Mouse (Mus musculus): ENCODE data around the gene Etnk1. TPM values are rescaled to one million over a fixed set of nuclear protein-coding genes. Genes with fewer than 3 reads are reported as not detected.
"Not testable (repeated sequence)": the region's sequence is repeated elsewhere in the genome, so short reads cannot be mapped to it uniquely, and the experiment has no call there.

Etnk1 gene
- total RNA-seq, 1 experiment from 2014 or later, result 61.3 TPM

DNA sequence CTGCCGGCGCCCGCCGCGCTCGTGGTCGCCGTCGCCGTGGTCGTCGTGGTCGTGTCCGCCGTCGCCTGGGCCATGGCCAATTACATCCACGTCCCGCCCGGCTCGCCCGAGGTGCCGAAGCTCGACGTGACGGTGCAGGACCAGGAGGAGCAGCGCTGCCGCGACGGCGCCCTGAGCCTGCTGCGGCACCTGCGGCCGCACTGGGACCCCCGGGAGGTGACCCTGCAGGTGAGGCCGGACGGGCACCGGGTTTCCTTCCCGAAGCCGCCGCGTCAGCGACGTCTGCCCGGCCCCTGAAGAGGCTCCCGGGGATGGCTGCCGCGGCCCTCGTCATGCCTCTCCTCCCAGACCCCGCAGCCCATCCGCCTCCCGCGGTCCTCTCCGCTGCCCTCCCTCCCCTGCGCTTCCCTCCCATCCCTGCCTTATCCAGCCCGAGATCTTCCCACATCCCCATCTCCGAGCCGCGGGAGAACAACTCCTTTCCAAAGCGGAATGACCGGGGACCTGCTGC is 443 bp downstream of the Etnk1 start:
- ATAC-seq (replicated peaks; ENCODE audit: insufficient number of reproducible peaks, low FRiP score, low TSS enrichment, poor library complexity, severe bottlenecking), result no peak

- no peak for ATAC-seq (replicated peaks; ENCODE audit: insufficient number of reproducible peaks, low FRiP score, low TSS enrichment, poor library complexity, severe bottlenecking)
Observed at GRCm38 (mm10) chr6:143167981-143168674, 1.1 kb downstream of the Etnk1 start.

GRCm38 (mm10) chr6:143169385-143169784 is 2.4 kb downstream of the Etnk1 start:
- no peak for ATAC-seq (replicated peaks; ENCODE audit: insufficient number of reproducible peaks, low FRiP score, low TSS enrichment, poor library complexity, severe bottlenecking)

- no peak for ATAC-seq (replicated peaks; ENCODE audit: insufficient number of reproducible peaks, low FRiP score, low TSS enrichment, poor library complexity, severe bottlenecking)
Observed at GRCm38 (mm10) chr6:143170166-143170960, 3.3 kb downstream of the Etnk1 start.

DNA sequence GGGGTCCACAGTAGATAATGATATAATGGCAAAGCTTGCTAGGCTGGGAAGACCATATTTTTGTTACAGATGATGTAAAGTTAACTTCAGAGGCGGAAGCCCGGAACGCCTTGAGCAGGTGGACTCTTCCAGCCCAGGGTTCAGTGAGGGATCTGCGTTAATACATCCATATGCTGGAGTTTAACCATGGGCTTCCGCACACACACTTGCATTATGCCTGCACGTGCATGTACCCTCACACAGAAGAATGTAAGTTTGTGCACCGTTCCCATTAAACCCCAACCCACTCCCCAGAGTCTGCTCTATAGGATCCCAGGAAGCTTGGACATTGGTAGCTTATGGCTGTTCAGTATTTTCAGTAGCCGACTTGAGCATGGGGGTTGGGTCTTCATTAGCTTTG is 4.0 kb downstream of the Etnk1 start:
- ATAC-seq (replicated peaks; ENCODE audit: insufficient number of reproducible peaks, low FRiP score, low TSS enrichment, poor library complexity, severe bottlenecking), result no peak

DNA sequence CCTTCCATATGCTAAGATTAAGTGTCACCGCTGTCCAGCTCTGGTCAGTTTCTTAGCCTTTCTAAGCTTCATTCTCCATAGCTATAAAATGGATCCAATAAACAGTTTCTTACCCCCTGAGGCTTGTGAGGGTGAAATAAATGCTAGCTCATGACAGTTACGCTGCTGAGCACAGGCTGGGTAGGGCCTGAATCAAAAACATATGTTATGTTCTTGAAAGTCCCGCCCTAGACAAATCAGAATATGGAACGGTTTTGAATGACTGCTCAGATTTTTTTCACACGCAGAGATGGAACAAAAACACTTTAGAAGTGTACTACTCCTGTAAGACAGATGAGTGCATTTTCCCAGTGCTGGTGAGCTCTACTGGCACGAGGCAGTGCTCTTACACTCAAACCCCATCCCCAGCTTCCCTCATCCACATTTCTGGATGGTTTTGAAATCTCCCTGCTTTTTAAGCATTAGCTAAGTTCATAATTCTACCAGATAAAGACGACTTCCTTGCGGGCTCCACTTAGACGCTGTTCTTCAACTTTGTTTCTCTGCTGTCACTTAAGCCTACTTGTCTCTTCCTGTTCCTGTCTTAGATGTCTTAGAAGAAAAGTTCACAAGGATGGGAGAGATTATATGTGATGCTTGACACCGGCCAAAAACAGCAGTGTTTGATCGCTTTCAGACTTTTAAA is 4.9 kb downstream of the Etnk1 start:
- ATAC-seq (replicated peaks; ENCODE audit: insufficient number of reproducible peaks, low FRiP score, low TSS enrichment, poor library complexity, severe bottlenecking), result no peak

- ATAC-seq (replicated peaks; ENCODE audit: insufficient number of reproducible peaks, low FRiP score, low TSS enrichment, poor library complexity, severe bottlenecking), result not testable (repeated sequence)
Observed at GRCm38 (mm10) chr6:143172683-143173082, 5.7 kb downstream of the Etnk1 start.

- ATAC-seq (replicated peaks; ENCODE audit: insufficient number of reproducible peaks, low FRiP score, low TSS enrichment, poor library complexity, severe bottlenecking), result no peak
Observed at GRCm38 (mm10) chr6:143174226-143174625, 7.2 kb downstream of the Etnk1 start.

- no peak; the same call in 1 of the 2 replicates for ATAC-seq (replicated peaks; ENCODE audit: insufficient number of reproducible peaks, low FRiP score, low TSS enrichment, poor library complexity, severe bottlenecking)
Observed at GRCm38 (mm10) chr6:143174906-143175656, 8.1 kb downstream of the Etnk1 start.

- ATAC-seq (replicated peaks; ENCODE audit: insufficient number of reproducible peaks, low FRiP score, low TSS enrichment, poor library complexity, severe bottlenecking), result no peak
Observed at GRCm38 (mm10) chr6:143176076-143176475, 9.1 kb downstream of the Etnk1 start.

DNA sequence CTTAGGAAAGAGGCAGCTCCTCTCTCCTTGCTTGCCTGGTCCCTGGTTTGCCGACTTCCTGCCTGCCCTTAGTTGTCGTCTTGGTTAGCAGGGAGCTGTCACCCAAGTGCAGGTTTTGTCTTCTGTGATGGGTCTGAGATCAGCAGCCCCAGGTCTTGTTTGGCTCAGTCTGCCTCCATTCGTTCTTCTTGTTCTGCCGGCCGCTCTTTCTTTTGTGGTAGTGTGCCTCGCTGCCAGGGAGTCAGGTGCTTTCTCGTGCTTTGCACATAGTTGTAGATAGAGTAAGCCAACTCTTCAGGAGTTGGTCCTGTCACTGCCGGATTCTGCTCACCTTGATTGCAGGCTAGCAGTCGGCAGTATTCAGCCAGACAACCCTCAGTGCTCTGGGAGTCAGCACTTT is 9.6 kb downstream of the Etnk1 start:
- ATAC-seq (replicated peaks; ENCODE audit: insufficient number of reproducible peaks, low FRiP score, low TSS enrichment, poor library complexity, severe bottlenecking), result no peak; the same call in 1 of the 2 replicates

DNA sequence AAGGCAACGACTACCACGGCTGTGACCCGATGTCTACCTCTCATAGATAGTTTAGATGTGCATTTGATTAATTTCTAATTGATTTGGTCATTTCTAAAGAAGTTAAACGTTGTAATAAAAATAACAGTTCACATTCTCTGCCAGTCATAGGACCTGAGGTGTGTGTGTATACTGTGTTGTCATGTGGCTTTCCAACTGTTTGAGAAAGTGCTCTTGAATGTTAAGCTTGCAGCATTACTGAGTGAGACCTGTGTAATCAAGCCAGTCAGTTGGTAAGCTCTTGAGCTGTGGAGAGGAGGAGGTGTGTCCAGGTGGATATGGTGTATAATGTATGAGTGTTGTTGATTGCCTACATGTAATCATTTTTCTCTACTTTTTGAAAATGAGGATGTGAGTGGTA is 12.2 kb downstream of the Etnk1 start:
- no peak for ATAC-seq (replicated peaks; ENCODE audit: insufficient number of reproducible peaks, low FRiP score, low TSS enrichment, poor library complexity, severe bottlenecking)

DNA sequence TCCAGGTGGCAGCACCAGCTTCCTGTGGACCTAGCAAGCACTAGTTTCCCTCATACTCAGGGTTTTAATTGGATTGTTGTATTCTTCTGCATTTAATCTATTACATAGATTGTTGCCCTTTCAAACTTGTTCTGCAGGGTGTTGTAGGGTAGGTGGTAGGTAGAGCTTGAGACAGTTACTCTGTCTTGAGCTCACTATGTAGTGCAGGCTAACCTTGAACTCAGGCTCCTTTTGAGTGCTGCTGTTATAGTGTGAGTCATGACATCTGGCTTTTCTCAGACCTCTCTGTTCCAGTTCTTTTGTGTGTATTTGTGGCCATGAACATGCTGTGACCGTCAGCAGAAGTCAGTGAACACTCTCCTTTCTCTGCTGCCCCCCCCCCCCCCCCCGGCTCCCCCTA is 12.7 kb downstream of the Etnk1 start:
- no peak for ATAC-seq (replicated peaks; ENCODE audit: insufficient number of reproducible peaks, low FRiP score, low TSS enrichment, poor library complexity, severe bottlenecking)

DNA sequence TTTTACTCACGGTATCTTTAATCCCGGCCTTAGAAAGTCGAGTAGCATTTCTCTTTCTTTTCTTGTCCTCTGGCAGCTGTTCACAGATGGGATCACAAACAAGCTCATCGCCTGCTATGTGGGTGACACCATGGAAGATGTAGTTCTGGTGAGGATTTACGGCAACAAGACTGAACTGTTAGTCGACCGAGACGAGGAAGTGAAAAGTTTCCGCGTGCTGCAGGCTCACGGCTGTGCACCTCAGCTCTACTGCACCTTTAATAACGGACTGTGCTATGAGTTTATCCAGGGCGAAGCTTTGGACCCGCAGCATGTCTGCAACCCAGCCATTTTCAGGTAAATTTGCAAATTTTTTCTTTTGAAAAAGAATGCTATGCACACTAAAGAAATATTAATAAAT is 13.5 kb downstream of the Etnk1 start:
- no peak for ATAC-seq (replicated peaks; ENCODE audit: insufficient number of reproducible peaks, low FRiP score, low TSS enrichment, poor library complexity, severe bottlenecking)

GRCm38 (mm10) chr6:143184099-143184498 is 17.1 kb downstream of the Etnk1 start:
- ATAC-seq (replicated peaks; ENCODE audit: insufficient number of reproducible peaks, low FRiP score, low TSS enrichment, poor library complexity, severe bottlenecking), result no peak

- no peak for ATAC-seq (replicated peaks; ENCODE audit: insufficient number of reproducible peaks, low FRiP score, low TSS enrichment, poor library complexity, severe bottlenecking)
Observed at GRCm38 (mm10) chr6:143184745-143185144, 17.7 kb downstream of the Etnk1 start.

- ATAC-seq (replicated peaks; ENCODE audit: insufficient number of reproducible peaks, low FRiP score, low TSS enrichment, poor library complexity, severe bottlenecking), result no peak
Observed at GRCm38 (mm10) chr6:143190838-143191476, 23.9 kb downstream of the Etnk1 start.

- ATAC-seq (replicated peaks; ENCODE audit: insufficient number of reproducible peaks, low FRiP score, low TSS enrichment, poor library complexity, severe bottlenecking), result 0 out of 2 replicates have a peak, but pooled peaks have one; percentile 3
Observed at GRCm38 (mm10) chr6:143191477-143192098, 24.6 kb downstream of the Etnk1 start.

Data from monocyte, adult 5-6 weeks (primary cell).